Mouse (Mus musculus) CH12.LX (cell line): ENCODE data around the gene Wdr95. TPM values are rescaled to one million over a fixed set of nuclear protein-coding genes. Genes with fewer than 3 reads are reported as not detected.
A peak's percentile ranks its signal among the peaks of the same experiment; 100 is the strongest.

Experiments used
- DNase-seq: peaks from one replicate; pipeline ENCODE4 v3.0.0-alpha.2; 2013; ENCODE audit errors: extremely low read depth
- H3K27ac ChIP-seq: 2 replicates; pipeline ENCODE4 v1.5.1; 2012; ENCODE audit warnings: low read depth, mild to moderate bottlenecking, control low read depth, moderate library complexity; ENCODE audit not compliant: insufficient read depth
- H3K27me3 ChIP-seq: replicated peaks from 2 replicates; pipeline ENCODE3; 2012; ENCODE audit warnings: inconsistent platforms
- H3K36me3 ChIP-seq, 2 experiments: replicated peaks in 1 of 2; 2 replicates each; pipeline versions ENCODE3 to v1.6.1; 2012; ENCODE audit warnings: inconsistent platforms in 1 of 2, low read length in 1 of 2, mild to moderate bottlenecking in 1 of 2, mixed read lengths in 1 of 2, moderate library complexity in 1 of 2; ENCODE audit not compliant: control insufficient read depth in 1 of 2, insufficient read depth in 1 of 2
- H3K4me1 ChIP-seq, 2 experiments: 2 replicates each; pipeline ENCODE4 v1.6.1; 2012; ENCODE audit warnings: inconsistent platforms in 1 of 2, moderate library complexity in 1 of 2; ENCODE audit not compliant: insufficient read depth in 2 of 2, control insufficient read depth in 1 of 2
- H3K4me2 ChIP-seq: 2 replicates; pipeline ENCODE4 v1.6.1; 2012; ENCODE audit warnings: low read depth, mild to moderate bottlenecking, control low read depth; ENCODE audit not compliant: poor library complexity, insufficient read depth, severe bottlenecking
- H3K4me3 ChIP-seq, 3 experiments: fragments of 150-350 bp in 1 of 3; sonication (generic) in 1 of 3; replicated peaks in 1 of 3; 2 replicates each; pipeline versions ENCODE3 to v1.5.1; 2011 to 2012; ENCODE audit warnings: low read depth in 2 of 3, low read length in 2 of 3, mild to moderate bottlenecking in 2 of 3, moderate library complexity in 2 of 3, control low read depth in 1 of 3, improper control_type of control experiment in 1 of 3, inconsistent platforms in 1 of 3, mixed read lengths in 1 of 3; ENCODE audit not compliant: poor library complexity in 1 of 3
- H3K79me2 ChIP-seq: replicated peaks from 2 replicates; pipeline ENCODE4 v1.6.1; 2012; ENCODE audit warnings: mild to moderate bottlenecking, moderate library complexity; ENCODE audit not compliant: control insufficient read depth, poor library complexity, insufficient read depth, severe bottlenecking; ENCODE audit errors: extremely low read depth
- H3K9ac ChIP-seq: 2 replicates; pipeline ENCODE4 v1.6.1; 2012; ENCODE audit warnings: low read depth, mild to moderate bottlenecking, control low read depth, moderate library complexity; ENCODE audit not compliant: insufficient read depth
- H3K9me3 ChIP-seq: replicated peaks from 2 replicates; pipeline ENCODE3; 2012; ENCODE audit warnings: low read length, inconsistent platforms, mixed read lengths
- BHLHE40 ChIP-seq: IDR thresholded peaks from 2 replicates; pipeline ENCODE4 v1.6.1; 2011; ENCODE audit warnings: mild to moderate bottlenecking, low read depth, low read length, improper control_type of control experiment
- CHD1 ChIP-seq: IDR thresholded peaks from 2 replicates; pipeline ENCODE4 v1.6.1; 2012; ENCODE audit warnings: low read depth, low read length, improper control_type of control experiment, inconsistent platforms
- CHD2 ChIP-seq: IDR thresholded peaks from 2 replicates; pipeline ENCODE4 v1.6.1; 2011; ENCODE audit warnings: low read length, improper control_type of control experiment
- E2F4 ChIP-seq: IDR thresholded peaks from 2 replicates; pipeline ENCODE4 v1.6.1; 2011; ENCODE audit warnings: low read depth, low read length, improper control_type of control experiment; ENCODE audit not compliant: insufficient replicate concordance
- ELF1 ChIP-seq: IDR thresholded peaks from 2 replicates; pipeline ENCODE4 v1.6.1; 2014; ENCODE audit warnings: low read depth, mild to moderate bottlenecking, inconsistent platforms, low read length, improper control_type of control experiment
- EP300 ChIP-seq: IDR thresholded peaks from 2 replicates; pipeline ENCODE4 v1.6.1; 2011; ENCODE audit warnings: low read length, improper control_type of control experiment
- HCFC1 ChIP-seq: IDR thresholded peaks from 2 replicates; pipeline ENCODE4 v1.6.1; 2012; ENCODE audit warnings: low read depth, mild to moderate bottlenecking, inconsistent platforms, low read length, improper control_type of control experiment
- JUN ChIP-seq: IDR thresholded peaks from 2 replicates; pipeline ENCODE4 v1.6.1; 2011; ENCODE audit warnings: low read depth, mild to moderate bottlenecking, low read length, improper control_type of control experiment, moderate library complexity; ENCODE audit not compliant: insufficient read depth
- MAX ChIP-seq: IDR thresholded peaks from 2 replicates; pipeline ENCODE4 v1.6.1; 2011; ENCODE audit warnings: low read length, improper control_type of control experiment
- MEF2A ChIP-seq: IDR thresholded peaks from 2 replicates; pipeline ENCODE4 v1.6.1; 2014; ENCODE audit warnings: low read depth, mild to moderate bottlenecking, inconsistent platforms, low read length, improper control_type of control experiment, borderline replicate concordance
- MXI1 ChIP-seq: IDR thresholded peaks from 2 replicates; pipeline ENCODE4 v1.6.1; 2011; ENCODE audit warnings: mild to moderate bottlenecking, low read depth, low read length, improper control_type of control experiment
- MYC ChIP-seq: IDR thresholded peaks from 2 replicates; pipeline ENCODE4 v1.6.1; 2011; ENCODE audit warnings: low read depth, mild to moderate bottlenecking, improper control_type of control experiment, low read length
- RCOR1 ChIP-seq: conservative IDR thresholded peaks from 2 replicates; pipeline ENCODE4 v1.6.1; 2012; ENCODE audit warnings: low read depth, mild to moderate bottlenecking, inconsistent platforms, low read length, improper control_type of control experiment
- SIN3A ChIP-seq: IDR thresholded peaks from 2 replicates; pipeline ENCODE4 v1.6.1; 2012; ENCODE audit warnings: low read length, improper control_type of control experiment, inconsistent platforms
- SMC3 ChIP-seq: IDR thresholded peaks from 2 replicates; pipeline ENCODE4 v1.6.1; 2011; ENCODE audit warnings: low read depth, low read length, improper control_type of control experiment
- TCF12 ChIP-seq: IDR thresholded peaks from 2 replicates; pipeline ENCODE4 v1.6.1; 2014; ENCODE audit warnings: low read depth, mild to moderate bottlenecking, inconsistent platforms, low read length, improper control_type of control experiment
- USF1 ChIP-seq: IDR thresholded peaks from 2 replicates; pipeline ENCODE4 v1.6.1; 2014; ENCODE audit warnings: low read depth, mild to moderate bottlenecking, inconsistent platforms, low read length, improper control_type of control experiment
- ZC3H11A ChIP-seq: IDR thresholded peaks from 2 replicates; pipeline ENCODE4 v1.6.1; 2012; ENCODE audit warnings: low read depth, mild to moderate bottlenecking, inconsistent platforms, low read length, improper control_type of control experiment
- ZKSCAN1 ChIP-seq: IDR thresholded peaks from 2 replicates; pipeline ENCODE4 v1.6.1; 2012; ENCODE audit warnings: low read depth, inconsistent platforms, low read length, improper control_type of control experiment, borderline replicate concordance
- ZNF384 ChIP-seq: IDR thresholded peaks from 2 replicates; pipeline ENCODE4 v1.6.1; 2012; ENCODE audit warnings: low read depth, low read length, improper control_type of control experiment, inconsistent platforms
- dilution Hi-C: fragments of 300-500 bp; cut with MboI; formaldehyde crosslinking; loops from 2 replicates; pipeline ENCODE4 v1.14.3; 2020; ENCODE audit warnings: low sequenced_read_pairs; ENCODE audit not compliant: extremely low pct_unique_long_range_greater_than_20kb, extremely low pct_ligation_motif_present
- in situ Hi-C: fragments of 300-500 bp; cut with MboI; formaldehyde crosslinking; loops from 3 replicates; pipeline ENCODE4 v1.14.3; 2019; ENCODE audit warnings: low sequenced_read_pairs, low pct_ligation_motif_present, low pct_unique_long_range_greater_than_20kb, mixed read lengths
- polyA plus RNA-seq: library from polyadenylated mRNA; unstranded; fragments of >175 nt; gene quantifications from 2 replicates; pipeline ENCODE4 v1.2.1, GENCODE M21; 2012; ENCODE audit warnings: low read depth; ENCODE audit not compliant: insufficient read length
- total RNA-seq, 2 experiments: library from RNA; depleted of rRNA; stranded (reverse); fragments of 300-350 nt in 1 of 2; fragments of >200 nt in 1 of 2; gene quantifications; 2 replicates each; pipeline ENCODE4 v1.2.3; 2012 to 2014

Wdr95 gene
- total and polyA plus RNA-seq, 3 experiments: not detected

DNA sequence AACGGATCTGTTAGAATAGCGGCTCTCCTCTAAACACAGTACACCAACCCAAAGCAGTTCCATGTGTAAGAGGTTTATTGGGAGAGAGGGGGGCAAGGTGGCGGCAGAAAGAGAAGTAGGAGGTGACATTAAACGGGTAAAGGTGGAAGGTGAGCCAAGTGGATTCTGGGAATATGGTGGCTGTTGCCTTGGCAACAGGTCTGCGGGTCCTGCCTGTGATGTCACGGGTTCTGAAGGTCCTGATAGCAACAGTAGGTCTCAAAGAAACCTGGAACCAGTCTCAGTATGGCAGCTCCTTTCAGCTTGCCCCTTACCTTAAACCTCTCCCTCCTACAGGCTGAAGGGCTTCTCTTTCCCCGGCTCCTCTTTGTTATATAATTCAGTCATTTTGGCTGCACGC is 25.9 kb downstream of the Wdr95 start:
- Histone ChIP-seq H3K79me2 (no peaks in the 10 kb centered on the region), H3K9ac (no peak overlapping the region), H3K27me3 (no peaks in the 10 kb centered on the region), H3K27ac (no peak overlapping the region), H3K9me3 (no peaks in the 10 kb centered on the region), H3K36me3 (no peaks in the 10 kb centered on the region), H3K4me1 (no peaks in the 10 kb centered on the region), H3K4me3 (no peak overlapping the region), H3K4me2 (no peak overlapping the region)
- in situ Hi-C loops (no loop called here), dilution Hi-C loops (no loop called here)
- TF ChIP-seq BHLHE40: no peak
- TF ChIP-seq ELF1: no peak
- no peak for TF ChIP-seq ZNF384
- TF ChIP-seq MYC: no peak
- no peak for TF ChIP-seq E2F4
- TF ChIP-seq CHD1: no peak
- no peak for TF ChIP-seq EP300
- no peak for TF ChIP-seq MEF2A
- no peak for TF ChIP-seq MAX
- TF ChIP-seq SIN3A: no peak
- TF ChIP-seq ZC3H11A: no peak
- TF ChIP-seq TCF12: no peak
- DNase-seq: no peak

DNA sequence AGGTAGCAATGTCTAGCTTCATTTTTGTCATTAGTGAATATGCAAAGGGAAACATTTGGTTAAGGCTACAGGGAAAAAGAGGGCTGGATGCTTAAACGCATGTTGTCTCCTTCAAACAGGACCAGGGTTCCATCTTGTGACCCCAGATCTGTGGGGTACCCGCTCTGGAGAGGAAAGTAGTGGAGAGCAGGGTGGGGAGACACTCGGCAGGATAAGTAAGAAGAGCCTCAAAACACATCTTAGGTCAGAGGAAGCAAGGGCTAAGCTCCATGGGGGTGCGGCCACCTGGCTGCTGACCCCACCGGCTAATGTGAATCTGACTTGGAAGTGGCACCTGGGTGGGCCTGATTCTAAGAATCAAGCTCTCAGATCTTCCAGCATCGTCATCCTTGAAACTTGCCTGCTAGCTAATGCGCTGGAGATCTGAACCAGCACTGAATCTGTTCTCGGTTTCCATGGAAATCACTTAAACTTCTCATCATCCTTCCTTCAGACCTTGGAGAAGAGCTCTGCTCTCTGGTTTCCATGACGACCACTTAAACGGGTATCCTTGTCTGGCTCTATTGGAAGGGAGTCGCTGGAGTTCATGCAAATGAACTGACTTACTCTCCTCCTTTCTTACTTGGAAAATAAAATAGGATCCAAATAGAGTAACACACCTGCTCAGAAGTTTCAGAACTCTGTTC is 32.6 kb downstream of the Wdr95 start:
- Histone ChIP-seq H3K4me3 (no peak overlapping the region), H3K4me1 (peaks cover 0 to 30% of the 10 kb centered on the region in 2 experiments; a peak in 3 of 4 replicates), H3K79me2 (no peaks in the 10 kb centered on the region), H3K4me2 (no peak overlapping the region), H3K27me3 (no peaks in the 10 kb centered on the region), H3K9ac (no peak overlapping the region), H3K27ac (no peak overlapping the region), H3K36me3 (no peaks in the 10 kb centered on the region), H3K9me3 (no peaks in the 10 kb centered on the region)
- in situ Hi-C loops (no loop called here), dilution Hi-C loops (no loop called here)
- TF ChIP-seq MXI1 (no peak), ZKSCAN1 (no peak), TCF12 (no peak), ELF1 (no peak), CHD2 (no peak), ZC3H11A (no peak), HCFC1 (no peak), MAX (no peak), EP300 (no peak), E2F4 (no peak), USF1 (no peak), SMC3 (no peak), JUN (no peak), RCOR1 (no peak)
- DNase-seq: peak; percentile 22
